Comparison of ENCODE assay signal across 9 mouse cellular contexts in genomic region chr5:93163541-93163940, GRCm38 (mm10). TPM values are rescaled to one million over a fixed set of nuclear protein-coding genes. Genes with fewer than 3 reads are reported as not detected.
DNase-seq lines count a peak whose midpoint lies in the region; ATAC-seq lines count a peak whose summit lies in the region.
"Had no signal": no experiment of that assay in that cellular context is flagged by ENCODE, and none has a peak within 500 bp of the region (broad histone marks: within the 10 kb centered on the region; RNA-seq: fewer than 3 reads in every experiment).

No protein-coding gene starts in this region.

- DNase-seq in heart, adult 8-10 months (ENCODE audit: low spot score) = peak; percentile 65
- DNase-seq in heart, postnatal 25 days (ENCODE audit: low spot score) = no peak
- peak; percentile 46 for DNase-seq in urinary bladder, postnatal 25 days (ENCODE audit: low spot score)
- no peak for DNase-seq in urinary bladder, adult 2 months (ENCODE audit: low spot score)
- DNase-seq in cerebellum, postnatal 25 days = peak; percentile 57 to 78
- DNase-seq in lung, postnatal 14 days = peak; percentile 75
- peak; percentile 76 for DNase-seq in testis, postnatal 10 days (ENCODE audit: low spot score)

- peaks cover 74% of the 10 kb centered on the region for H3K36me3 ChIP-seq in hindbrain, embryonic 12.5 days

- no peak overlapping the region for H3K27ac ChIP-seq in hindbrain, embryonic 12.5 days
- H3K27ac ChIP-seq: limb, embryonic 12.5 days had no signal

- no peak overlapping the region for H3K4me2 ChIP-seq in hindbrain, embryonic 12.5 days (replicated peaks)
- H3K4me2 ChIP-seq: limb, embryonic 12.5 days had no signal

- ATAC-seq in hindbrain, embryonic 12.5 days (ENCODE audit: low FRiP score) = peak; percentile 5; the same call in 1 of the 2 replicates

- 79% methylated on average over 3 of the region's 3 CpGs for WGBS in hindbrain, embryonic 12.5 days

- H3K9ac ChIP-seq in hindbrain, embryonic 12.5 days = no peak overlapping the region
- H3K9ac ChIP-seq: limb, embryonic 12.5 days had no signal

- H3K27me3 ChIP-seq in hindbrain, embryonic 12.5 days = no peaks in the 10 kb centered on the region
- H3K27me3 ChIP-seq: limb, embryonic 12.5 days had no signal

- H3K4me3 ChIP-seq in hindbrain, embryonic 12.5 days = no peak overlapping the region
- H3K4me3 ChIP-seq: limb, embryonic 12.5 days had no signal

- intact Hi-C loops in heart, postnatal 25 days (cut with DNase I) = loop anchor here (2.0 to 5.0 kb wide), 4 partner anchors 71 to 206 kb away; partner anchors contain the start of gene Sept11

- no peaks in the 10 kb centered on the region for H3K9me3 ChIP-seq in hindbrain, embryonic 12.5 days (replicated peaks)
- H3K9me3 ChIP-seq: limb, embryonic 12.5 days had no signal

- H3K4me1 ChIP-seq in hindbrain, embryonic 12.5 days = no peaks in the 10 kb centered on the region

RNA-seq across cellular contexts. Expression of gene Ccni, which starts 42.8 kb away (rescaled TPM):
- total RNA-seq in heart, adult 8-10 months (2022) = 100 to 1,000 TPM; 119 to 175 (median 143) TPM
- 100 to 1,000 TPM; 178 to 183 TPM for total RNA-seq in heart, postnatal 25 days (2021)
- polyA plus RNA-seq in urinary bladder, adult 2 months (2012; rRNA removed) = 65.0 and 103 TPM in 2 replicates
- polyA plus RNA-seq in hindbrain, embryonic 12.5 days (2016; fragmentation: Nextera tagmentation; extraction: Ambion mirVana) = 161 and 170 TPM in 2 replicates

RNA-seq across cellular contexts. Expression of gene 2010109A12Rik, which starts 42.8 kb away (rescaled TPM):
- total RNA-seq in heart, adult 8-10 months (2022) = under 1 TPM in 2 of 4 experiments, not detected in 2; 0.40 to 0.69 TPM
- under 1 TPM; 0.36 to 0.48 TPM for total RNA-seq in heart, postnatal 25 days (2021)
- polyA plus RNA-seq in urinary bladder, adult 2 months (2012; rRNA removed) = 0.44 and 0.68 TPM in 2 replicates
- polyA plus RNA-seq in hindbrain, embryonic 12.5 days (2016; fragmentation: Nextera tagmentation; extraction: Ambion mirVana) = 1.5 and 2.9 TPM in 2 replicates

Comparison
In these comparisons a context has a peak if more than half of its experiments do, and no peak if none do; other contexts are left out.
1. DNase-seq: peak in heart, adult 8-10 months (single experiment), urinary bladder, postnatal 25 days (single experiment), cerebellum, postnatal 25 days (2 of 2), lung, postnatal 14 days (single experiment) and testis, postnatal 10 days (single experiment); none in heart, postnatal 25 days (single experiment) and urinary bladder, adult 2 months (single experiment).